Mouse (Mus musculus): ENCODE measurements around the gene Secisbp2.

DNA sequence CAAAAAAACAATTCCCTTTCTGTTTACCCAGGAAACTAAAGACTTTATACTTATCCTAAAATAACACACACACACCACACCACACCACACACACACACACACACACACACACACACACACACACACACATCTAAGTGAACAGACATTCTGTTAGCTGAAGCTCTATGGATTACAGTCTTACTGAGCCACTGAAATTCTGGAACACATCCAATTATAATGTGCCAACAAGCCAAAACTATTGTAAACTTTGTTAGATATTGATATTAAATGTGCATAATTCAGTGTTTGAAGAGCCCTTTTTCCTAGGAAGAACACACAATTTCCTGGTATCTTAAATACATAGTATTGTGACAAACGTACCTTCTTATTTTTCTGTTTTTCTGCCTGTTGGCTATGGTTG lies 34.2 kb upstream of the Secisbp2 start:
- no peak for TF ChIP-seq CTCF (IDR thresholded peaks at IDR 0.05; ENCODE audit: low read depth, low read length)
- no peak for TF ChIP-seq TAL1 (conservative IDR thresholded peaks at IDR 0.05; ENCODE audit: low read depth, low read length)
- no peak for TF ChIP-seq GATA1 (IDR thresholded peaks at IDR 0.05; ENCODE audit: borderline replicate concordance, low read length)
- TF ChIP-seq POLR2AphosphoS5 (IDR thresholded peaks at IDR 0.05; ENCODE audit: insufficient replicate concordance, low read depth, low read length) = no peak
- no peak for TF ChIP-seq GATA2 (IDR thresholded peaks at IDR 0.05; ENCODE audit: borderline replicate concordance, low read depth, low read length)

Measured in G1E (cell line).